Mouse (Mus musculus) midbrain, embryonic 11.5 days (tissue): Measurements from ENCODE around the gene Rasl2-9. TPM values are rescaled to one million over a fixed set of nuclear protein-coding genes. Genes with fewer than 3 reads are reported as not detected.
"Not testable (repeated sequence)": the region's sequence is repeated elsewhere in the genome, so short reads cannot be mapped to it uniquely, and the experiment has no call there.

ENCODE experiments used
- ATAC-seq: fragments of 200-750 bp; cut with Nextera tagmentation; 2 replicates; pipeline ENCODE4 v1.8.0; 2017; ENCODE audit warnings: moderate TSS enrichment, moderate library complexity; ENCODE audit not compliant: low FRiP score
- DNase-seq: peaks from one replicate; pipeline ENCODE4 v3.0.0; 2015; ENCODE audit warnings: low spot score; ENCODE audit errors: missing footprints
- H3K27ac ChIP-seq: fragments of 300-500 bp; sonication (generic); 2 replicates; pipeline ENCODE4 v1.5.1; 2014; ENCODE audit warnings: low read depth, low read length
- H3K27me3 ChIP-seq: fragments of 300-500 bp; sonication (generic); 2 replicates; pipeline ENCODE4 v1.6.1; 2014; ENCODE audit warnings: mild to moderate bottlenecking, low read length, moderate library complexity, mixed read lengths; ENCODE audit not compliant: control insufficient read depth, insufficient read depth
- H3K36me3 ChIP-seq: fragments of 300-500 bp; sonication (generic); 2 replicates; pipeline ENCODE4 v1.6.1; 2014; ENCODE audit warnings: mild to moderate bottlenecking, low read length, moderate library complexity, mixed read lengths; ENCODE audit not compliant: control insufficient read depth, insufficient read depth
- H3K4me1 ChIP-seq: fragments of 300-500 bp; sonication (generic); 2 replicates; pipeline ENCODE4 v1.6.1; 2014; ENCODE audit warnings: low read length; ENCODE audit not compliant: control insufficient read depth, insufficient read depth
- H3K4me2 ChIP-seq: fragments of 300-500 bp; sonication (generic); 2 replicates; pipeline ENCODE4 v1.6.1; 2014; ENCODE audit warnings: mild to moderate bottlenecking, moderate library complexity
- H3K4me3 ChIP-seq: fragments of 300-500 bp; sonication (generic); 2 replicates; pipeline ENCODE4 v1.5.1; 2014; ENCODE audit warnings: low read depth, low read length
- H3K9ac ChIP-seq: fragments of 300-500 bp; sonication (generic); 2 replicates; pipeline ENCODE4 v1.6.1; 2014; ENCODE audit warnings: low read length
- H3K9me3 ChIP-seq: fragments of 300-500 bp; sonication (generic); 2 replicates; pipeline ENCODE4 v1.6.1; 2016; ENCODE audit warnings: low read length; ENCODE audit not compliant: control insufficient read depth
- WGBS: fragments of 180-500 bp; shearing (Covaris S2); extraction: QIAGEN DNeasy Blood & Tissue Kit; methylation state at CpG from one replicate; pipeline ENCODE4 v1.1.7; 2014; 5-methylcytosine and 5-hydroxymethylcytosine counted together
- polyA plus RNA-seq: library from polyadenylated mRNA; unstranded; fragments of >200 nt; fragmentation: Nextera tagmentation; extraction: Ambion mirVana; gene quantifications from 2 replicates; pipeline ENCODE4 v1.2.1, GENCODE M21; 2014

Gene Rasl2-9
- polyA plus RNA-seq, 1 experiment from 2014 or later = 0.19 TPM

DNA sequence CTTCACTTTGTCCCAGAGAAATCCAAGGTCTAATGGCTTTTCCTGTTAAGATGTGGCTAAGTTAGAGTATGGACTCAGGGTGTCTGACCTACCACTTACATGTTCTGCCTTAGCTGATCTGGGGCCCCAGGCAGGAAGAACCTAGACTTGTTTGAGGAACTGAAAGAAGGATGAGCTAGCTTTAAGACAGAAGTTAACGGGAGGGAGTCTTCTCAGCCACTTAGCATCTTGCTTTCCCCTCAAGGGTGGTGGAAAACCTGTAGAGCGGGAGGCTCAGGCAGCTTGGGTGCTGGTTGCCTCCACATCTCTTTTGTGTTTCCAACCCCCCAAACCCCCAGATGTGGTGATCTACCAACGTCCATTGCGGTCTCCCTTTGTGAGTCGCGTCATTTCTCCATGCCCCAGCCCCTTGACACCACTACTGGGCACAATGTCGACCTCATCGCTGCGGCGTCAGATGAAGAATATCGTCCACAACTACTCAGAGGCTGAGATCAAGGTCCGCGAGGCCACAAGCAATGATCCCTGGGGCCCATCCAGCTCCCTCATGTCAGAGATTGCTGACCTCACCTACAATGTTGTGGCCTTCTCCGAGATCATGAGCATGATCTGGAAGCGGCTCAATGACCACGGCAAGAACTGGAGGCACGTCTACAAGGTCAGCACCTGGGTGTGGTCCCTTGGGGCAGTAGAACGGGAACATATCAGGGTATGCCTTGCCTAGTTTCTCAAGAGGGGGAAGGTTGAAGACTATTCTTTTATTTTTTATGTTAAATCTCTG lies 42.2 kb downstream of the Rasl2-9 start:
- H3K27me3 ChIP-seq = no peaks in the 10 kb centered on the region
- no peak overlapping the region for H3K27ac ChIP-seq
- 92% methylated on average over 18 of the region's 18 CpGs for WGBS
- peaks cover 15% of the 10 kb centered on the region for H3K36me3 ChIP-seq
- H3K9ac ChIP-seq = no peak overlapping the region
- no peak overlapping the region for H3K4me2 ChIP-seq
- H3K4me3 ChIP-seq = no peak overlapping the region
- no peaks in the 10 kb centered on the region for H3K9me3 ChIP-seq
- H3K4me1 ChIP-seq = peaks cover 12% of the 10 kb centered on the region
- ATAC-seq = no peak
- no peak for DNase-seq

DNA sequence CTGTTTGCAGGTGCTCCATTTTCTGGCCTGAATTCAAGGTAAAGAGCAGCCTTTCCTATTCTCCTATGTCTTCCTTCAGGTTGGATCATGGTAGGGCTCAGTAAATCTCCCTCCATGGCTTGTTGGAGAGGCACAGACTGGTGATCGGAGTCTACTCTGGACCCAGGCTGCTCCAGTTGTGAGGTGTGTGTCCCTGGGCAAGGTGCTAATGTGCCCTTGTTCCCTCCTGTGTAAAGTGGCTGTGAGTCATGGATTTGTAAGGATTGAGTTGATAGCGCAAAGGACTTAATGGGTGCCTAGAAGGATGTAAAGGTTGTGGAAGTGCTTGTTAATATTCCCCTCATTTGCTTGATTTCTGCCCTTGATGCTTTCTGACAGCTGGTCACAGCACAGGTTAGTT lies 43.8 kb downstream of the Rasl2-9 start:
- Histone ChIP-seq H3K4me1 (peaks cover 12% of the 10 kb centered on the region), H3K9ac (no peak overlapping the region), H3K27ac (no peak overlapping the region), H3K4me2 (no peak overlapping the region; the same call in 1 of the 2 replicates), H3K27me3 (no peaks in the 10 kb centered on the region), H3K9me3 (no peaks in the 10 kb centered on the region), H3K36me3 (peaks cover 19% of the 10 kb centered on the region), H3K4me3 (no peak overlapping the region)
- DNase-seq (no peak), ATAC-seq (no peak)
- WGBS = 96% methylated on average over 2 of the region's 2 CpGs

DNA sequence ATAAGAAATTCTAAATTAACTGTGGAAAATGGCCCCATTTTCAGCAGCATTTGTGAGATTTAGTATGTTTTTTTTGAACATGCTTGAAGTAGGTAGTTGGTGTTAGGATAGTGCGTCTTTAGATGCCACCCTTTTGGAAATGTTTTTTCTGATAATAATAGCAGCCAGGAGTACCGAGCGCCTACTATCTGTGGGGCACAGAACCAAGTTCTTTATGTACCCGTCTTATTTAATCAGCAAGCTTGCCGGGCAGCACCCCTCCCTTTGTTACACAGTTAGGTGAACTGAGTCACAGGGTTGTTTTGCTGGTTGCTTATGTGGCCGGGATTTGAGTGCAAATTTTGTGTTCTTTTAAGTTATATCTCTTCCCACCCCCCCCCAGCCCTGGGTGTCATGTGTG lies 44.5 kb downstream of the Rasl2-9 start:
- DNase-seq = no peak
- Histone ChIP-seq H3K9me3 (no peaks in the 10 kb centered on the region), H3K4me3 (peak overlapping the region; percentile 98), H3K27me3 (no peaks in the 10 kb centered on the region), H3K4me2 (peak overlapping the region; percentile 60), H3K9ac (peak overlapping the region; percentile 96), H3K27ac (no peak overlapping the region), H3K4me1 (peaks cover 12% of the 10 kb centered on the region), H3K36me3 (peaks cover 19% of the 10 kb centered on the region)
- 81% methylated on average over 6 of the region's 6 CpGs for WGBS
- no peak for ATAC-seq

DNA sequence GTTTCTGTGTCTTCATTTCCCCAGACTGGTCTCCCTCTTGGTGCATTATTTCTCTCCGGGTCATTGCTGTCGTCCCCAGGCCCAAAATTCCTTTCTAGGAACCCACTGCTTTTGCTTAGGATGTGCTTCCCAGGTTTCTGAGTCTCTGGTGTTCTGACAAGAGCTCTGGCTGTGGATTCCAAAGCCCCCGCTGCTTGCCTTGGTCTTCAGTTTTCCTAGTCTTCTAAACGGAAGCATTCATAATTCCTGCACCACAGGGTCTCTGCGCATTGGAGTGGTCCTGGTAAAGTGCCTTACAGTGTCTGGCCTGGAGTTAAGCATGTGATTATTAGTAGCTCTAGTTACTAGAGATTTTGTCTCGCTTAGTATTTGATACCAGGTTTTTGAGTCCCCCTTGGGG lies 44.9 kb downstream of the Rasl2-9 start:
- no peaks in the 10 kb centered on the region for H3K27me3 ChIP-seq
- H3K4me3 ChIP-seq = peak overlapping the region; percentile 98
- H3K4me1 ChIP-seq = peaks cover 12% of the 10 kb centered on the region
- peak overlapping the region; percentile 96 for H3K9ac ChIP-seq
- peak overlapping the region; percentile 60 for H3K4me2 ChIP-seq
- no peaks in the 10 kb centered on the region for H3K9me3 ChIP-seq
- peaks cover 21% of the 10 kb centered on the region for H3K36me3 ChIP-seq
- 21% methylated on average over 6 of the region's 6 CpGs for WGBS
- DNase-seq (no peak), ATAC-seq (no peak)
- peak overlapping the region; percentile 71; the same call in 1 of the 2 replicates for H3K27ac ChIP-seq

DNA sequence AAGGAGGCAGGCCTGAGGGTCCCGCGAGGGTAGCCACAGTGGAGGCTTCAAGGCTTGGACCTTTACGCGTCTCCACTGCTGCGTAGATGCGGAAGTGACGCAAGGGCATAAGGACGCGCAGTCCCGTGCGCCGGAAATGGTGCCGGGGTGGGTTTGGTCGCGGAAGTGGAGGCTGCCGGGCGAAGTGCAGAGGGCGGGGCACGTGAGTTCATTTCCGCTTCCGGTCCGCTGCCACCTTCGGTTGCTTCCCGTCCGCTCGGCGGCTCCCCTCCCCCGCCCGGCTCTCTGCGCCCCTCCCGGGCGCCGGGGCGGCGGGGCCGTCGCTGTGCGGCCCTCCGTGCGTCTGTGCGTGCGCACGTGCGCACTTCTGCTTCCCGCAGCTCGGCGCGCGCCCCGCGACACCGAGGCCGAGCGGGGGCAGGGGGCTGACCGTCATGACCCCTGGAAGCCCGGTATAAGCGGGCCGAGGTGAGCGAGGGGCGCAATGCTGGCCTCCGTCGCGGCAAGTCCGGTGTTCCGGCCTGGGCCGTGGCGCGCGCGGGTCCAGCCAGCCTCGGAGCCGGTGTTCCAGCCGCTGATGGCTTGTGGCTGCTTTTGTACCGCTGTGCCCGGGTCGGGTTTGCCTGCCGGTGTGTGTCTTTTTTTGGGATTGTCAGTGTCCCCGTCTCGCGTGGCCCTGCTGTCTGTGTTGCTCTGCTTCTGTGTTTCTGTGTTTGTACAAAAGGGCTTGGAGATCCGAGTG lies 45.6 kb downstream of the Rasl2-9 start, which contains the start of gene Epn1:
Gene Epn1, plus strand, starts transcription at position 226 of the 742 bp plus-strand sequence.
- WGBS = under 1% methylated on average over 76 of the region's 81 CpGs
- Histone ChIP-seq H3K27me3 (no peaks in the 10 kb centered on the region), H3K9ac (peak within 1 kb of the TSS; percentile 96), H3K9me3 (no peaks in the 10 kb centered on the region), H3K4me2 (peak within 1 kb of the TSS; percentile 60), H3K4me3 (peak within 1 kb of the TSS; percentile 98), H3K27ac (peak within 1 kb of the TSS; percentile 71), H3K4me1 (peaks cover 12% of the 10 kb centered on the region), H3K36me3 (peaks cover 22% of the 10 kb centered on the region)
- peak; percentile 99 for DNase-seq
- peak; percentile 98 for ATAC-seq

DNA sequence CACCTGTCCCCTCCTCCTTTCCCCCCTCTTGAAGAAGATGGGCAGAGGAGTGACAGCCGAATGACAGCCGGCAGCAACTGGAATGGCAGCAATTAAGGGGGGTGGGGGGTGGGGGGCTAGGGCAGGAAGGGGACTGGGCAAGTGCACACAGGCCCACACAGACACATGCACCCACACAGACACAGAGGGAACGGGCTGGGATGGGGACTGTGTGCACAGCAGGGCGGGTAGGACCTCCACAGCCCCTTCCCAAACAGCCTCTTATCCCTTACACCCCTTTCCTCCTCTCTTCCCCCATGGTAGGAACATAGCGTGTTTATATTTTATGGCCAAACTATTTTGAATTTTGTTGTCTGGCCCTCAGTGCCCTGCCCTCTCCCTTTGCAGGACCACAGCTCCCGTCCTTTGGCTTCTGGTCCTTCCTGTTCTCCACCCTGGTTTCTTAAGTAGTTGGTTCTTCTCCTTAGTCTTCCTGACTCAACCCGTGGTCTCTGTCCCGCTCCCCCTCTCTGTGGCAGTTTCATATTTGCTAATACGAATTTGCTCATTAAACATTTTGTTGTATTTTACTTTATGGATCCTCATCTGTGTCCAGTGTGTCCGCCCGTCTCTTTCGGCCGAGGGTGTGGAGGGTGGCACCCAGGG lies 46.3 kb downstream of the Rasl2-9 start:
- ATAC-seq = peak; percentile 49
- H3K27ac ChIP-seq, H3K27me3 ChIP-seq, DNase-seq, H3K9me3 ChIP-seq: not testable (repeated sequence)
- peak overlapping the region; percentile 96; the same call in 1 of the 2 replicates for H3K9ac ChIP-seq
- H3K4me3 ChIP-seq = peak overlapping the region; percentile 98
- peaks cover 27% of the 10 kb centered on the region for H3K36me3 ChIP-seq
- peak overlapping the region; percentile 60; the same call in 1 of the 2 replicates for H3K4me2 ChIP-seq
- H3K4me1 ChIP-seq = peaks cover 12% of the 10 kb centered on the region
- WGBS = 40% methylated on average over 8 of the region's 13 CpGs

DNA sequence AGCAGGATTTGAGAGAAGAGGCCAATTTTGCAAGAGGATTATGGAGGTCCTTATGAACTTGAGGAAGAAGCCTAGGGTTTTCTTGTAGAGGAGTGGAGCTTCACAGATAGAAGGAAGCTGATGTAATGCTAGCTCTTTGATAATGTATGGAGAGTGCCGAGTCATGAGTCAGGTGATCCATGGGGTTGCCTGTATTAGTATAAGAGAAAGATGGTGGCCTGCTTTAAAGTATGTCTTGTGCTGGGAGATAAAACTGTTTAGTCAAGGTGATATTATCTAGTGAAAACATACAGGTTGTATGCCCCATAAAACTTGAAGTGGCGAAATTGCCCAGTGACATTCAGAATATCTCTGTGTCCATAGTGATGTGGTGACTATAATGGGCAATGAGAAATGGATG lies 48.8 kb downstream of the Rasl2-9 start:
- peaks cover 10% of the 10 kb centered on the region for H3K4me1 ChIP-seq
- no peak for ATAC-seq
- no peak overlapping the region for H3K4me2 ChIP-seq
- H3K27ac ChIP-seq = no peak overlapping the region
- DNase-seq = no peak
- H3K27me3 ChIP-seq = no peaks in the 10 kb centered on the region
- WGBS = 91% methylated on average over 2 of the region's 2 CpGs
- no peak overlapping the region for H3K9ac ChIP-seq
- H3K36me3 ChIP-seq = peaks cover 29% of the 10 kb centered on the region; the same call in 1 of the 2 replicates
- no peak overlapping the region for H3K4me3 ChIP-seq
- no peaks in the 10 kb centered on the region for H3K9me3 ChIP-seq

DNA sequence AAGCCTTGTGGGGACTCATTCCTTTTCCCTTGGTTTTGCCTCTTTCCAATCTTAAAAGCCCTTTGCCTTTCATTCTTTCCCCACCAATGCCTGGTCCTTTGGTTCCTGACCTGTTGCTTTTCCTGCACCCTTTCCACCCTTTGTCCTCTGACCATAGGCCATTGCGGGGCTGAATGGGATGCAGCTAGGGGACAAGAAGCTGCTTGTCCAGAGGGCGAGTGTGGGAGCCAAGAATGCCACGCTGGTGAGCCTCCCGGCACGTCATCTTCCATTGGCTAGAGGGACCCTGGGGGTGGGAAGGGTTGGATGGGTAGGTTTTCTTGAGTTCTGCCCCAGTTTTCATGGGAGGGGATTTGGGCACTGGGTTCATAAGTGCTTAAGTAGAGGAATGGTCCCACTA lies 50.8 kb downstream of the Rasl2-9 start:
- Histone ChIP-seq H3K4me1 (no peaks in the 10 kb centered on the region), H3K4me3 (no peak overlapping the region), H3K27ac (no peak overlapping the region), H3K4me2 (no peak overlapping the region), H3K9ac (no peak overlapping the region), H3K27me3 (no peaks in the 10 kb centered on the region), H3K36me3 (peaks cover 39% of the 10 kb centered on the region), H3K9me3 (no peaks in the 10 kb centered on the region)
- ATAC-seq = no peak
- DNase-seq = no peak
- WGBS = 89% methylated on average over 5 of the region's 5 CpGs
